Mouse (Mus musculus) brain, embryonic 14.5 days (tissue): ENCODE results near the gene Theg.

ENCODE experiments used
- CTCF ChIP-seq: fragments of 200-500 bp; IDR thresholded peaks from 2 replicates; pipeline ENCODE4 v1.5.1; 2012; ENCODE audit warnings: inconsistent platforms, mild to moderate bottlenecking, moderate library complexity, borderline replicate concordance; ENCODE audit not compliant: insufficient read depth, insufficient read length; ENCODE audit errors: extremely low read depth
- POLR2A ChIP-seq: fragments of 200-500 bp; IDR thresholded peaks from 2 replicates; pipeline ENCODE4 v1.6.1; 2012; ENCODE audit warnings: mild to moderate bottlenecking, inconsistent platforms, borderline replicate concordance; ENCODE audit not compliant: poor library complexity, insufficient read depth, insufficient read length, severe bottlenecking; ENCODE audit errors: extremely low read depth

GRCm38 (mm10) chr10:79557496-79557895 lies 29.6 kb downstream of the Theg start:
- TF ChIP-seq CTCF (no peak), POLR2A (no peak)
